Mouse (Mus musculus) ZHBTc4 (cell line): ENCODE data around the gene Capn12.
A peak's percentile ranks its signal among the peaks of the same experiment; 100 is the strongest.

Experiments used
- DNase-seq: peaks from one replicate; pipeline ENCODE4 v3.0.0-alpha.2; 2011; ENCODE audit warnings: low read depth, low spot score

Capn12 gene

GRCm38 (mm10) chr7:28881199-28881598 is at the start of gene Capn12:
TSS of gene Capn12 (plus strand) at chr7:28881422.
- peak; percentile 33 for DNase-seq

GRCm38 (mm10) chr7:28832137-28832536 is 49.1 kb upstream of the Capn12 start:
- no peak for DNase-seq

GRCm38 (mm10) chr7:28833723-28834347 is 47.4 kb upstream of the Capn12 start, which contains the start of gene Lgals4:
TSS of gene Lgals4 (plus strand) at chr7:28833854.
- DNase-seq: no peak

- peak; percentile 51 for DNase-seq
These were observed 44.3 kb upstream of the Capn12 start for GRCm38 (mm10) chr7:28836936-28837335.

DNA sequence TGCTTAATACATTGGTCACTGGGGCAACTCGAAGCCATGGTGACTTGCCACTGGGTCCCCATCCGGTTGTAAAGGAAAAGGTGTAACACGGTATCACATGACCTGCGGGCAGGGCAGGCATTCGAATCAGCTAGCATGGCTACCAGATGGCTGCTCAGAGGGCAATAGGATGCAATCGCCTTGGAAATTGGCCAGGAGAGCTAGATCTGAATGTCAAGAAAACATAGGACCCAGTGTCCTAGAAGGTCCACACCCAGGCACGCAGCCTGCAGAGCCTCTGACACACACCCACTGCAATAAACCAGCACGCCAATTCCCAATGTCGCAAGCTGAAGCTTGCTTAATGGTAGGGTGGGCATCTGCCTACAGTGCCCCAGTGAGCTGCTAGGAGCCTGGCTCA is 42.9 kb upstream of the Capn12 start:
- DNase-seq: no peak

DNA sequence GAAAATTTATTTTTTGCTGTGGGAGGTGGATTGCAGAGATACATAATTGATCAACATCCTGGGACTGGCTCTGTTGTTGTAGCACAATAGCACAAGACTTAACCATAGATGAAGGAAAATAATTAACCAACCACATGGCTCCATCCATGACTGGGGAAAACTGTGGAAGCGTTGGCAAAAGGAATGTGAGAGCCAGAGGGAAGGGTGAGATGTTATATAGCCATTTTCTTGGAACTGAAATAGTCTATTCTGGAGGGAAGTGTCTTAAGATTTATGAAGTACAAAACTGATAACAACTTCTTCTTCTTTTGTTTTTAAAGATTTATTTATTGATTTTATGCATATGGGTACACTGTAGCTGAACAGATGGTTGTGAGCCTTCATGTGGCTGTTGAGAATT is 33.9 kb upstream of the Capn12 start:
- no peak for DNase-seq

GRCm38 (mm10) chr7:28849700-28850236 is 31.5 kb upstream of the Capn12 start:
- no peak for DNase-seq

DNA sequence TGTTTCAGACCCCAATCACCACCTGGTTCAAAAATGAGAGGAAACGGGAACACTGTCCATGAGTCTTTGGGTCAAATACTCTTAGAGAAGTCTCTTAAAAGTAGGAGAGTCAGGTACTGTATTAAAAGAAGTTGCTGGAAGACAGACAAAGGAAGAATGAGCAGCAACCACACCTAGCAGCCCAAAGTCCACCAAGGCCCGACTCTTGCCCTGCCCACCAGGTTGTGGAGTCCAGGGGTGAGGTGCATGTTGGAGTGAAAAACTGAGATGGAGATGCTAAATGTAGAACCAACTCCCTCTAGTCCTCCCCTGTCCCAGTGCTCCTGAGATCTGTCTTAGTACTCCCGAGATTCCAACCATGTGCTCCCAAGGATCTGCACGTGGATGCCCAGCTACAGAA is 30.6 kb upstream of the Capn12 start:
- no peak for DNase-seq

- no peak for DNase-seq
These were observed 21.3 kb upstream of the Capn12 start for GRCm38 (mm10) chr7:28859953-28860352.

GRCm38 (mm10) chr7:28860898-28861297 is 20.3 kb upstream of the Capn12 start:
- peak; percentile 84 for DNase-seq

DNA sequence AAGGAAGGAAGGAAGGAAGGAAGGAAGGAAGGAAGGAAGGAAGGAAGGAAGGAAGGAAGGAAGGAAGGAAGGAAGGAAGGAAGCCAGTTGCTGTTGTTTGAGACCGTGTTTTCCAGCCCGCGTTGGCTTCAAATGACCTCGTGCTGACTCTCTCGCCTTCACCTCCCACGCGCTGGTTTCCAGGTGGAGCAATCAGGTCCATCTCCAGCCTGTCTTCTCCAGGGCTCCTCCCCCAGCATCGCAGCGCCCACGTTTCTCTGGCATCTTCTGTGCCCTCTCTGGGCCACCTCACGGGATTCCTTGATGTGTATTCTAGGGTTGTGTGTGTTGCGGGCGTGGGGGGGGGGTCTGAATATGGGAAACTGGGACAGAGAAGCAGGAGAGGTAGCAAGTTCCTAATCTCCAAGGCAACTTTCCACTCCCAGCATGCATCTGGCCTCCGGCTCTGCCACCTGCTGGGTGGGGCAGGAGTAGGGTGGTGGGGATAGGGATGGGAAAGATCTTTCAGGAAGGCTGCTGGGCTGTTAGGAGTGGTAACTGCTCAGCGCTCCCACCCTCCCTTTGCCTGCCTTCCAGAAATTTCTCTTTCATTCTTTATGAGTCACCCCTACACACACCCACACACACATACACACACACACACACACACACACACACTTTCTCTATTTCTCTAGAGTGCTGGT is 18.3 kb upstream of the Capn12 start:
- DNase-seq: peak; percentile 54

GRCm38 (mm10) chr7:28863540-28863939 is 17.7 kb upstream of the Capn12 start, which contains the start of gene Lgals7:
TSS of gene Lgals7 (plus strand) at chr7:28863853.
- DNase-seq: no peak

- no peak for DNase-seq
These were observed 16.9 kb upstream of the Capn12 start for GRCm38 (mm10) chr7:28864288-28864750.

DNA sequence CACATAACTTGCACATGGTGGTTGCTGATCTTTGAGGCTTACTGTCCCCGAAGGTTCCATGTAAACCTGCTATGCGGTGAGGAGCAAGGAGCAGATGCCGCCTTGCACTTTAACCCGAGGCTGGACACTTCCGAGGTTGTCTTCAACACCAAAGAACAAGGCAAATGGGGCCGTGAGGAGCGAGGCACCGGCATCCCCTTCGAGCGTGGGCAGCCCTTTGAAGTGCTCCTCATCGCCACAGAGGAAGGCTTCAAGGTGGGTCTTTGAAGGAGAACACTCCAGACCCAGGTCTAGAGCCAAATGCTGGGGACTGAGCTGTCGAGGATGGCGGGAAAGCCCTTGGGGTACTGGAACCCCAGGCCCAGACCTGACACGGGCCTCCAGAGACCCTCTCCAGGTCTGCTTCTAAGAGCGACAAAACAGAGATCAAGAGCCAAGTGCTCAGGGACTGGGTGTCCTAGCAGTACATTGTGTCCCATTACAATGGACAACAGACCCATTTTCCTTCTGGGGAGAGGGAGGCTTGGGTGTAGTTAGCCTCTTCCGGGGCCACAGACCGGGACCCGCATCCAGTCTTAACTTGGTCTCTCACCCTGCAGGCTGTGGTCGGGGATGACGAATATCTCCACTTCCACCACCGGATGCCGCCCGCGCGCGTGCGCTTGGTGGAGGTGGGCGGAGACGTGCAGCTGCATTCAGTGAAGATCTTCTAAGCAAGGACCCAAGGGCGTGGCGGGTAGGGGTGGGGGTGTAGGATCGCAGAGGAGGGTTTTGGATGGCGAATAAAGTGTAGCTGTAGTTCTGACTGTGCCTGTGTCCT is 15.5 kb upstream of the Capn12 start:
- DNase-seq: peak; percentile 96

DNA sequence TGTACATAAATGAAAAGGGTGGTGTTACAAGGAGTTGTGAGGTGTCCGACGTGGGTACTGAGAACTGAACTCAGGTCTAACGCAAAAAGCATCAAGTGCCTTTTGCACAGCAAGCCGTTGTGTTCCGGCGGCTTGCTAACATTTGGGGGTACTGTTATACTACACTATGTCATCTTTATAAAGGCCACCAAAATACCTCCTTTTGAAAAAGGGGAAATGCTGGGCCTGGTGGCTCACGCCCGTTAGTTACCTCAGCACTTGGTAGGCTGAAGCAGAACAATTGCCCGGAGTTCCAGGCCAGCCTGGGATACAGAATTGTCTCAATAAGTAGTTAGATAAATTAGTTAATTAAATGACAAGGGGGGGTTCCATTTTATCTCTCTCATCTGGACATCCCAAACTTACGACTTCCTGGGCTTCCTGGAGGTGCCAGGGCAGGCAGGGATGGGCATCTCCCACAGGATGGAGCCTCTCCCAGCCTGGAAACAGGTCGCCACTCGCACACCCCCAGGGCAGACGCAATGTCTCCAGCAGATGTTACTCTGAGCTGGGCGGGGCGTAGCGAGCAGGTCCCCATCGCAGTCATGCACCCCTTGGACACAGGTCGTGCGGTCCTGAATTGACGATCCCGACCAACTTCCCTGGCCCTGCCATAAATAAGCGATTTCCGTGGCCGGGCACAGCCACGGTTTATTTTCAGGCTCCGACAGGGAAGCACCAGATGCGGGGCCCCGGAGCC is 14.3 kb upstream of the Capn12 start:
- DNase-seq: no peak

- DNase-seq: peak; percentile 78
These were observed 13.5 kb upstream of the Capn12 start for GRCm38 (mm10) chr7:28867508-28868340.

DNA sequence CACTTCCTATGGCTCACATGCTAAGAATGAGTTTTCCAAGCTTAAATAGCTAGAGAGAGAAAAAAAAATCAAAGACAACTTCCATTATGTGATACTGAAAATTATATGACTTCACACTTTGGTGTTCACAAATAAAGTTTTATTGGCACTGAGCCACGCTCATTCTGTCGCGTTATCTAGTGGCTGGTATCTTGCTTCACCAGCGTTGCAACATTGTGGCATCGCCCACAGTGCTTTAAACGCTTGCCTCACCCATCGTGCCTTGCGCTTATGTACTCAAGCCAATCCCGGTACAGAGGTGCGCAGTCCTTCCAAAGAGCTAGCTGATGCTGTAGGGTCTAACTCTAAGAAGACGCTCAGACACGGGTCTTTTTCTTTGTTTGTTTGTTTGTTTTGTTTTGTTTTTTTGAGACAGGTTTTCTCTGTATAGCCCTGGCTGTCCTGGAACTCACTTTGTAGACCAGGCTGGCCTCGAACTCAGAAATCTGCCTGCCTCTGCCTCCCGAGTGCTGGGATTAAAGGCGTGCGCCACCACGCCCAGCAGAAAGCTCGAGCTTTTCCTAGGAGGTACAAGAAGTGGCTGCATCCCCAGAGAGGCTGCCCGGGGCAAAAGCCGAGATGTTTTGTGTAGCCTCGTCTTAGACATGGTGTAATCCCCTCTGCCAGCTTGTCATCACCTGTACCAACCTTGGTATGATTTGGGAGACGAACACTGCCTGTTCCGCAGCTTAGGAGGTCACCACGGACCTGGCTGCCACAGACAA is 10.1 kb upstream of the Capn12 start:
- DNase-seq: no peak

DNA sequence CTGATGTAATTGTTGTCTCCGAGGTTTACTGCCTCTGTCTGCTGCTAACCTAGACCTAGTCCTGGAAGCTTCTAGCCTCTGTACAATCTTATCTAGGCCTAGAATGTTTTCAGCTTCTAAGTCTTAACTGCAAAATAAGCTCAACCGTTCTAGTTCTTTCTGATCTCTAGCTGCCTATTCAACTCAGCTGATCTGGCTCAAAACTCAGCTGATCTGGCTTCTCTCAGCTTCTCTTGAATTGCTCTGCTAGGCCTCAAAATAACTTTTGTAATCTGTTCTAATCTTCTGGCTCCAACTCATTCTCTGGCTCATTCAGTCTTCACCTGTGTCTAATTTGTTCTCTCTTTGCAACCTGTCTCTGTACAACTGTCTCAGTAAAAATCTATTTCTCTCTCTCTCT is 6.7 kb upstream of the Capn12 start:
- no peak for DNase-seq

DNA sequence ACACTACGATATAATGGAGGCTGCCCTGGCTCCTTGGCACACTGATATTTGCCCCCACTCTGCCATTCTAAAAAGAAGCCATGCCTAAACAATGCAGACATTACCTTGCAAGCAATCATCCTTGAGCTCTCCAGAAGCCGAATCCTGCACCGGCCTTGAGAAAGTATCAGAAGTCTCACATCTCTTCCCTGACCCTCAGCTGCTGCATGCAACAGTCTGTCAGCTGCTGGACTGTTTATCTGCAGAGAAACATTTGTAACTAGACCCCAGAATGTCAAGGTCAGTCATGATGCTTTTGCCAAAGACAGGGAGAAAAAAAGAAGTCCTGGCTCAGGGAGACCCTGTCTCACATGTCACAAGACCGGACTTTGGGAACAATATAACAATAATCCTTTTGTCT is 5.1 kb upstream of the Capn12 start:
- DNase-seq: no peak

DNA sequence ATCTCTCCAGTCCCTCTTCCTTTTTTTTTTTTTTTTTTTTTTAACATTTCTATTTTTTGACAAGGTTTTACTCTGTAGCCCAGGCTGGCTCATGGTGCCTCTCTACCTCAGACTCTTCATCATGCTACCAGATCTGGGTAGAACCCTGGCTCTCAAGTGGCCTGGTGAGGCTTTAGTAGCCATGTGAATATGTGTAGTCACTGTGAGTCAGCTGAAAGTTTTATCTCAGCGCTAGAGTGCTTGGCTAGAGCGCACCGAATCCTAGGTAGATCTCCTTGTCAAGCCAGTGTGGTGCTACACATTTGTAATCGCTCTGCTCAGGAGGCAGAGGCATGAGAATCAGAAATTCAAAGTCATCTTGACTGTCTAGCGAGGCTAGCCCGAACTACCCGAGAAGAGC is 4.1 kb upstream of the Capn12 start:
- DNase-seq: no peak
